Mouse (Mus musculus): ENCODE measurements around the gene B4galt7. TPM values are rescaled to one million over a fixed set of nuclear protein-coding genes. Genes with fewer than 3 reads are reported as not detected.
"Not testable (repeated sequence)": the region's sequence is repeated elsewhere in the genome, so short reads cannot be mapped to it uniquely, and the experiment has no call there.

The B4galt7 gene
- polyA plus RNA-seq, 1 experiment from 2014 or later, result 21.8 TPM

- peak overlapping the region; percentile 87 for H3K9ac ChIP-seq
- H3K36me3 ChIP-seq, result peaks cover 46% of the 10 kb centered on the region
- H3K9me3 ChIP-seq (replicated peaks), result no peaks in the 10 kb centered on the region
- peak; percentile 7; the same call in 1 of the 2 replicates for ATAC-seq (ENCODE audit: insufficient number of reproducible peaks, low FRiP score)
- peak overlapping the region; percentile 85 for H3K4me2 ChIP-seq
- H3K4me3 ChIP-seq, result peak overlapping the region; percentile 80
- no peak overlapping the region for H3K27ac ChIP-seq (ENCODE audit: poor library complexity, severe bottlenecking)
- peaks cover 10% of the 10 kb centered on the region for H3K4me1 ChIP-seq (replicated peaks)
- WGBS, result 21% methylated on average over 9 of the region's 9 CpGs
- no peaks in the 10 kb centered on the region for H3K27me3 ChIP-seq (replicated peaks)
These were observed 961 bp downstream of the B4galt7 start for GRCm38 (mm10) chr13:55600657-55601056.

- no peaks in the 10 kb centered on the region for H3K9me3 ChIP-seq (replicated peaks)
- H3K4me2 ChIP-seq, result no peak overlapping the region
- no peaks in the 10 kb centered on the region for H3K27me3 ChIP-seq (replicated peaks)
- no peak overlapping the region for H3K27ac ChIP-seq (ENCODE audit: poor library complexity, severe bottlenecking)
- H3K36me3 ChIP-seq, result peaks cover 46% of the 10 kb centered on the region
- no peak overlapping the region for H3K4me3 ChIP-seq
- 9% methylated on average over 3 of the region's 3 CpGs for WGBS
- H3K9ac ChIP-seq, result no peak overlapping the region
- ATAC-seq (ENCODE audit: insufficient number of reproducible peaks, low FRiP score), result no peak
- H3K4me1 ChIP-seq (replicated peaks), result peaks cover 10% of the 10 kb centered on the region
These were observed 1.9 kb downstream of the B4galt7 start for GRCm38 (mm10) chr13:55601611-55602010.

GRCm38 (mm10) chr13:55604606-55605005 is 4.9 kb downstream of the B4galt7 start:
- no peak overlapping the region for H3K4me2 ChIP-seq
- H3K4me1 ChIP-seq (replicated peaks), result peaks cover 6% of the 10 kb centered on the region
- no peak overlapping the region for H3K9ac ChIP-seq
- no peaks in the 10 kb centered on the region for H3K9me3 ChIP-seq (replicated peaks)
- 92% methylated on average over 3 of the region's 3 CpGs for WGBS
- H3K27me3 ChIP-seq (replicated peaks), result no peaks in the 10 kb centered on the region
- ATAC-seq (ENCODE audit: insufficient number of reproducible peaks, low FRiP score), result no peak
- no peak overlapping the region for H3K4me3 ChIP-seq
- peaks cover 57% of the 10 kb centered on the region for H3K36me3 ChIP-seq
- H3K27ac ChIP-seq (ENCODE audit: poor library complexity, severe bottlenecking), result no peak overlapping the region

- Histone ChIP-seq H3K36me3 (peaks cover 73% of the 10 kb centered on the region), H3K27ac (ENCODE audit: poor library complexity, severe bottlenecking) (no peak overlapping the region)
- WGBS, result 75% methylated on average over 10 of the region's 10 CpGs
These were observed 7.4 kb downstream of the B4galt7 start for GRCm38 (mm10) chr13:55606899-55607623.

GRCm38 (mm10) chr13:55607624-55608006 is 7.9 kb downstream of the B4galt7 start:
- Histone ChIP-seq H3K27ac (ENCODE audit: poor library complexity, severe bottlenecking) (no peak overlapping the region), H3K36me3 (peaks cover 74% of the 10 kb centered on the region)

More at GRCm38 (mm10) chr13:55606899-55607623, 7.4 kb downstream of the B4galt7 start:
- no peaks in the 10 kb centered on the region for H3K27me3 ChIP-seq (replicated peaks)
- no peak overlapping the region for H3K4me2 ChIP-seq
- H3K9ac ChIP-seq, result no peak overlapping the region
- ATAC-seq (ENCODE audit: insufficient number of reproducible peaks, low FRiP score), result no peak
- no peaks in the 10 kb centered on the region for H3K4me1 ChIP-seq (replicated peaks)
- H3K9me3 ChIP-seq (replicated peaks), result no peaks in the 10 kb centered on the region
- no peak overlapping the region for H3K4me3 ChIP-seq

GRCm38 (mm10) chr13:55611996-55612395 is 12.3 kb downstream of the B4galt7 start:
- H3K4me1 ChIP-seq (replicated peaks), result no peaks in the 10 kb centered on the region
- no peak overlapping the region for H3K4me3 ChIP-seq
- WGBS, result 81% methylated on average over 7 of the region's 7 CpGs
- H3K9ac ChIP-seq, result no peak overlapping the region
- H3K27ac ChIP-seq (ENCODE audit: poor library complexity, severe bottlenecking), result no peak overlapping the region
- peaks cover 44% of the 10 kb centered on the region for H3K36me3 ChIP-seq
- no peak overlapping the region for H3K4me2 ChIP-seq
- ATAC-seq (ENCODE audit: insufficient number of reproducible peaks, low FRiP score), result no peak
- no peaks in the 10 kb centered on the region for H3K27me3 ChIP-seq (replicated peaks)
- H3K9me3 ChIP-seq (replicated peaks), result no peaks in the 10 kb centered on the region

More at GRCm38 (mm10) chr13:55607624-55608006, 7.9 kb downstream of the B4galt7 start:
- Histone ChIP-seq H3K9me3 (replicated peaks) (no peaks in the 10 kb centered on the region), H3K4me3 (no peak overlapping the region), H3K27me3 (replicated peaks) (no peaks in the 10 kb centered on the region), H3K9ac (no peak overlapping the region), H3K4me1 (replicated peaks) (no peaks in the 10 kb centered on the region), H3K4me2 (no peak overlapping the region)
- WGBS, result 83% methylated on average over 2 of the region's 2 CpGs
- ATAC-seq (ENCODE audit: insufficient number of reproducible peaks, low FRiP score), result no peak; the same call in 1 of the 2 replicates

GRCm38 (mm10) chr13:55613471-55613870 is 13.8 kb downstream of the B4galt7 start:
- no peak overlapping the region for H3K9ac ChIP-seq
- ATAC-seq (ENCODE audit: insufficient number of reproducible peaks, low FRiP score), result no peak
- H3K4me3 ChIP-seq, result no peak overlapping the region
- no peaks in the 10 kb centered on the region for H3K4me1 ChIP-seq (replicated peaks)
- peaks cover 30% of the 10 kb centered on the region for H3K36me3 ChIP-seq
- H3K4me2 ChIP-seq, result no peak overlapping the region
- H3K27ac ChIP-seq (ENCODE audit: poor library complexity, severe bottlenecking), result no peak overlapping the region
- 50% methylated on average over 5 of the region's 5 CpGs for WGBS
- H3K27me3 ChIP-seq (replicated peaks), result no peaks in the 10 kb centered on the region
- no peaks in the 10 kb centered on the region for H3K9me3 ChIP-seq (replicated peaks)

GRCm38 (mm10) chr13:55619328-55619727 is 19.6 kb downstream of the B4galt7 start:
- Histone ChIP-seq H3K9me3 (replicated peaks) (no peaks in the 10 kb centered on the region), H3K4me3 (no peak overlapping the region), H3K27me3 (replicated peaks) (no peaks in the 10 kb centered on the region), H3K9ac (no peak overlapping the region), H3K4me2 (no peak overlapping the region), H3K27ac (ENCODE audit: poor library complexity, severe bottlenecking) (no peak overlapping the region), H3K36me3 (no peaks in the 10 kb centered on the region), H3K4me1 (replicated peaks) (peaks cover 12% of the 10 kb centered on the region)
- ATAC-seq (ENCODE audit: insufficient number of reproducible peaks, low FRiP score), result no peak
- 77% methylated on average over 4 of the region's 4 CpGs for WGBS

GRCm38 (mm10) chr13:55620275-55620674 is 20.6 kb downstream of the B4galt7 start:
- H3K4me2 ChIP-seq, result no peak overlapping the region
- no peaks in the 10 kb centered on the region for H3K9me3 ChIP-seq (replicated peaks)
- H3K36me3 ChIP-seq, result peaks cover 6% of the 10 kb centered on the region
- no peak for ATAC-seq (ENCODE audit: insufficient number of reproducible peaks, low FRiP score)
- 79% methylated on average over 2 of the region's 2 CpGs for WGBS
- H3K27ac ChIP-seq (ENCODE audit: poor library complexity, severe bottlenecking), result no peak overlapping the region
- no peak overlapping the region for H3K4me3 ChIP-seq
- no peak overlapping the region for H3K9ac ChIP-seq
- H3K27me3 ChIP-seq (replicated peaks), result no peaks in the 10 kb centered on the region
- H3K4me1 ChIP-seq (replicated peaks), result peaks cover 14% of the 10 kb centered on the region

GRCm38 (mm10) chr13:55622156-55622648 is 22.5 kb downstream of the B4galt7 start:
- H3K9ac ChIP-seq, result peak overlapping the region; percentile 80
- 20% methylated on average over 20 of the region's 20 CpGs for WGBS
- peak overlapping the region; percentile 95 for H3K4me2 ChIP-seq
- H3K27me3 ChIP-seq (replicated peaks); ATAC-seq (ENCODE audit: insufficient number of reproducible peaks, low FRiP score); H3K9me3 ChIP-seq (replicated peaks): not testable (repeated sequence)
- H3K4me3 ChIP-seq, result peak overlapping the region; percentile 83
- H3K36me3 ChIP-seq, result peaks cover 20% of the 10 kb centered on the region
- peaks cover 14% of the 10 kb centered on the region for H3K4me1 ChIP-seq (replicated peaks)
- H3K27ac ChIP-seq (ENCODE audit: poor library complexity, severe bottlenecking), result peak overlapping the region; percentile 75; the same call in 1 of the 2 replicates

- Histone ChIP-seq H3K4me2 (peak within 1 kb of the TSS; percentile 95), H3K36me3 (peaks cover 24% of the 10 kb centered on the region), H3K4me3 (peak within 1 kb of the TSS; percentile 83), H3K4me1 (replicated peaks) (peaks cover 14% of the 10 kb centered on the region), H3K27ac (ENCODE audit: poor library complexity, severe bottlenecking) (peak within 1 kb of the TSS; percentile 75), H3K27me3 (replicated peaks) (no peaks in the 10 kb centered on the region), H3K9me3 (replicated peaks) (no peaks in the 10 kb centered on the region), H3K9ac (peak within 1 kb of the TSS; percentile 80)
- peak; percentile 97 for ATAC-seq (ENCODE audit: insufficient number of reproducible peaks, low FRiP score)
- WGBS, result under 1% methylated on average over 59 of the region's 59 CpGs
These were observed 23.2 kb downstream of the B4galt7 start, which contains the start of gene Caml for GRCm38 (mm10) chr13:55622649-55623541. Gene Caml (plus strand): TSS chr13:55623005.

Measured in heart, embryonic 12.5 days (tissue).